Mouse (Mus musculus) lung, embryonic 15.5 days (tissue): ENCODE data around the gene Grhpr. TPM values are rescaled to one million over a fixed set of nuclear protein-coding genes. Genes with fewer than 3 reads are reported as not detected.
A peak's percentile ranks its signal among the peaks of the same experiment; 100 is the strongest.
"Not testable (repeated sequence)": the region's sequence is repeated elsewhere in the genome, so short reads cannot be mapped to it uniquely, and the experiment has no call there.

Source experiments
- ATAC-seq: fragments of 200-750 bp; cut with Nextera tagmentation; 2 replicates; pipeline ENCODE4 v1.8.0; 2017; ENCODE audit warnings: moderate number of reproducible peaks, borderline replicate concordance; ENCODE audit not compliant: low FRiP score, low TSS enrichment; ENCODE audit errors: extremely low read depth
- H3K27ac ChIP-seq: fragments of 300-500 bp; sonication (generic); 2 replicates; pipeline ENCODE4 v1.5.1; 2015; ENCODE audit warnings: moderate library complexity, mild to moderate bottlenecking, inconsistent platforms
- H3K27me3 ChIP-seq: fragments of 300-500 bp; sonication (generic); 2 replicates; pipeline ENCODE4 v1.6.1; 2015; ENCODE audit warnings: inconsistent platforms
- H3K36me3 ChIP-seq: fragments of 300-500 bp; sonication (generic); 2 replicates; pipeline ENCODE4 v1.6.1; 2015; ENCODE audit warnings: inconsistent platforms
- H3K4me1 ChIP-seq: fragments of 300-500 bp; sonication (generic); 2 replicates; pipeline ENCODE4 v1.6.1; 2015; ENCODE audit warnings: inconsistent platforms
- H3K4me2 ChIP-seq: fragments of 300-500 bp; sonication (generic); 2 replicates; pipeline ENCODE4 v1.6.1; 2015; ENCODE audit warnings: inconsistent platforms, mild to moderate bottlenecking, moderate library complexity
- H3K4me3 ChIP-seq: fragments of 300-500 bp; sonication (generic); 2 replicates; pipeline ENCODE4 v1.5.1; 2015; ENCODE audit warnings: mild to moderate bottlenecking, inconsistent platforms
- H3K9ac ChIP-seq: fragments of 300-500 bp; sonication (generic); 2 replicates; pipeline ENCODE4 v1.6.1; 2015; ENCODE audit warnings: inconsistent platforms
- H3K9me3 ChIP-seq: fragments of 300-500 bp; sonication (generic); 2 replicates; pipeline ENCODE4 v1.6.1; 2016; ENCODE audit warnings: inconsistent platforms
- WGBS: fragments of 180-500 bp; shearing (Covaris S2); methylation state at CpG from one replicate; pipeline ENCODE4 v1.1.7; 2015; 5-methylcytosine and 5-hydroxymethylcytosine counted together
- polyA plus RNA-seq: library from polyadenylated mRNA; unstranded; fragments of >200 nt; fragmentation: Nextera tagmentation; extraction: Ambion mirVana; gene quantifications from 2 replicates; pipeline ENCODE4 v1.2.1, GENCODE M21; 2015

Gene Grhpr
- polyA plus RNA-seq, 1 experiment from 2014 or later = 56.9 TPM

GRCm38 (mm10) chr4:45026459-45026858 lies 45.3 kb downstream of the Grhpr start:
- peaks cover 14% of the 10 kb centered on the region; the same call in 1 of the 2 replicates for H3K36me3 ChIP-seq

GRCm38 (mm10) chr4:45032586-45032985 lies 51.4 kb downstream of the Grhpr start:
- H3K4me1 ChIP-seq = peaks cover 5% of the 10 kb centered on the region; the same call in 1 of the 2 replicates
- no peak overlapping the region for H3K27ac ChIP-seq
- no peak overlapping the region for H3K4me2 ChIP-seq
- H3K36me3 ChIP-seq = peaks cover 22% of the 10 kb centered on the region
- no peaks in the 10 kb centered on the region for H3K9me3 ChIP-seq
- no peak for ATAC-seq
- H3K27me3 ChIP-seq = no peaks in the 10 kb centered on the region
- 80% methylated on average over 9 of the region's 9 CpGs for WGBS
- no peak overlapping the region for H3K4me3 ChIP-seq
- no peak overlapping the region for H3K9ac ChIP-seq

More at GRCm38 (mm10) chr4:45026459-45026858, 45.3 kb downstream of the Grhpr start:
- ATAC-seq = no peak
- Histone ChIP-seq H3K4me2 (no peak overlapping the region), H3K27me3 (no peaks in the 10 kb centered on the region), H3K4me1 (no peaks in the 10 kb centered on the region), H3K9ac (no peak overlapping the region), H3K9me3 (no peaks in the 10 kb centered on the region), H3K4me3 (no peak overlapping the region), H3K27ac (no peak overlapping the region)
- 85% methylated on average over 4 of the region's 4 CpGs for WGBS

GRCm38 (mm10) chr4:45034693-45035628 lies 53.8 kb downstream of the Grhpr start:
- H3K27ac ChIP-seq = no peak overlapping the region
- H3K4me1 ChIP-seq = peaks cover 8% of the 10 kb centered on the region; the same call in 1 of the 2 replicates
- 41% methylated on average over 16 of the region's 16 CpGs for WGBS
- no peak overlapping the region for H3K4me2 ChIP-seq
- peaks cover 22% of the 10 kb centered on the region for H3K36me3 ChIP-seq
- H3K27me3 ChIP-seq = no peaks in the 10 kb centered on the region
- no peak for ATAC-seq
- H3K4me3 ChIP-seq = no peak overlapping the region
- H3K9me3 ChIP-seq = no peaks in the 10 kb centered on the region
- H3K9ac ChIP-seq = no peak overlapping the region

GRCm38 (mm10) chr4:45036048-45036447 lies 54.9 kb downstream of the Grhpr start:
- ATAC-seq = no peak
- H3K4me3 ChIP-seq = no peak overlapping the region
- no peak overlapping the region for H3K27ac ChIP-seq
- H3K9me3 ChIP-seq = no peaks in the 10 kb centered on the region
- 85% methylated on average over 10 of the region's 10 CpGs for WGBS
- H3K36me3 ChIP-seq = peaks cover 29% of the 10 kb centered on the region
- no peak overlapping the region for H3K4me2 ChIP-seq
- no peak overlapping the region for H3K9ac ChIP-seq
- H3K27me3 ChIP-seq = no peaks in the 10 kb centered on the region
- H3K4me1 ChIP-seq = peaks cover 8% of the 10 kb centered on the region; the same call in 1 of the 2 replicates

- H3K4me1 ChIP-seq = peaks cover 8% of the 10 kb centered on the region; the same call in 1 of the 2 replicates
- 81% methylated on average over 5 of the region's 5 CpGs for WGBS
- H3K9ac ChIP-seq = no peak overlapping the region
- no peaks in the 10 kb centered on the region for H3K9me3 ChIP-seq
- peaks cover 26% of the 10 kb centered on the region for H3K36me3 ChIP-seq
- H3K4me2 ChIP-seq = no peak overlapping the region
- no peak overlapping the region for H3K27ac ChIP-seq
- no peaks in the 10 kb centered on the region for H3K27me3 ChIP-seq
- ATAC-seq = no peak
- H3K4me3 ChIP-seq = no peak overlapping the region
These were observed 55.4 kb downstream of the Grhpr start for GRCm38 (mm10) chr4:45036571-45036970.

GRCm38 (mm10) chr4:45037455-45038410 lies 56.5 kb downstream of the Grhpr start:
- Histone ChIP-seq H3K4me1 (peaks cover 8% of the 10 kb centered on the region; the same call in 1 of the 2 replicates), H3K9ac (no peak overlapping the region), H3K27me3 (no peaks in the 10 kb centered on the region), H3K9me3 (no peaks in the 10 kb centered on the region), H3K36me3 (peaks cover 21% of the 10 kb centered on the region), H3K4me3 (no peak overlapping the region), H3K4me2 (no peak overlapping the region), H3K27ac (peak overlapping the region; percentile 24; the same call in 1 of the 2 replicates)
- WGBS = 78% methylated on average over 13 of the region's 13 CpGs
- ATAC-seq = no peak

- H3K4me1 ChIP-seq, H3K4me3 ChIP-seq, H3K27ac ChIP-seq, ATAC-seq, H3K4me2 ChIP-seq, H3K27me3 ChIP-seq, H3K9me3 ChIP-seq, H3K9ac ChIP-seq: not testable (repeated sequence)
- H3K36me3 ChIP-seq = peaks cover 15% of the 10 kb centered on the region; the same call in 1 of the 2 replicates
- WGBS = 56% methylated on average over 8 of the region's 8 CpGs
These were observed 57.7 kb downstream of the Grhpr start for GRCm38 (mm10) chr4:45038879-45039278.

GRCm38 (mm10) chr4:45039546-45039945 lies 58.4 kb downstream of the Grhpr start:
- H3K9ac ChIP-seq, H3K27ac ChIP-seq: not testable (repeated sequence)
- WGBS = 90% methylated on average over 7 of the region's 7 CpGs

More at GRCm38 (mm10) chr4:45039546-45039945, 58.4 kb downstream of the Grhpr start:
- H3K9me3 ChIP-seq, ATAC-seq, H3K4me1 ChIP-seq, H3K4me3 ChIP-seq, H3K27me3 ChIP-seq, H3K4me2 ChIP-seq: not testable (repeated sequence)
- peaks cover 18% of the 10 kb centered on the region; the same call in 1 of the 2 replicates for H3K36me3 ChIP-seq

Other genes starting within 250 kb of the Grhpr start
- gene Zcchc7, start 225.5 kb upstream of the Grhpr start, polyA plus RNA-seq = 29.5 and 31.5 TPM in 2 replicates
- gene Zbtb5, start 31.0 kb downstream of the Grhpr start, polyA plus RNA-seq = 19.4 TPM in 2 replicates
- gene Polr1e, start 37.2 kb downstream of the Grhpr start, polyA plus RNA-seq = 36.1 and 42.7 TPM in 2 replicates
- 12.5 and 13.9 TPM in 2 replicates for gene Fbxo10, start 103.2 kb downstream of the Grhpr start, polyA plus RNA-seq
- 183 and 189 TPM in 2 replicates for gene Tomm5, start 126.7 kb downstream of the Grhpr start, polyA plus RNA-seq
- 0.38 and 0.75 TPM in 2 replicates for gene Frmpd1, start 203.5 kb downstream of the Grhpr start, polyA plus RNA-seq